Mouse (Mus musculus): ENCODE measurements at regions not wholly inside any gene's neighbourhood (a gene's known extent, or its start where the extent isn't known, plus 50 kb on each side); places are given as distances from the start of the nearest gene placed in this dataset.

DNA sequence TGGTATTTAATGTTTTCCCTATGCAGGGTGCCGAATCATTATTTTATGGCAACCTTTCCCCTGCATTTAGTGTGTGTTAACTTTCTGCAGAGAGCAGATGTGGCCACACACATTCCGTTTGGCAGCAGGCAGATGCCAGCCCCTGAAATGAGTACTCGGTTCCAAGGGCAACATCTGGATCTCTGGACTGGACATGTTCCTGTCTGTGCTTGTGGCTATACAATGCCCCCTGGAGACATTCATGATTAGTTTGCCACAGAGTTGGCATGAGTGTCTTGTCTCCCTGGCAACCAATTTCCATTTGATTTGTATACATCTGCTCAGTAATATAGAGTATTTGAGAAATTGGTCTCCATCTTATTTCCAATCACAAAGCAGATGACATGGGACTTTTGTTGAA is 1676.3 kb upstream of the Got2 start:
- no peaks in the 10 kb centered on the region for H3K27me3 ChIP-seq (ENCODE audit: insufficient read depth, low read length)
- WGBS = 60% methylated on average over 3 of the region's 3 CpGs

DNA sequence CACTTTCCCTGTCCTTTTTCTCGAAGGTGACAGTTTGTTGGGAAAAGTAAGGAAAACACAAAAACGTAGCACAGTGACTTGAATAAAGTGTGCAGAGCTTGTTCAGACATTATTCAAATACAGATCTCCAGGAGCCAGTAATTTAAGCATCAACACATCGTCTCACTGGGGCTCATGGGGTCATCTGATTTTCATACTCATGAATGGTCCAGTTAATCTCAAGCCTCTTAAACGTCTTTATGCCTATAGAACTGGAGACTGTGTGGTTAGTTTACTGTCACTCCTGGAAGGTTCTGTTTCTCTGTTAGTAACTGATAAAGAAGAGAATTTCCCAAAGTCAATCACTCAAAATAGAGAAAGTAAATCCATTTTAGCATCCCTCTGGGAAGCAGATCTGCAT is 1655.5 kb upstream of the Got2 start:
- 28% methylated on average over 4 of the region's 4 CpGs for WGBS
- H3K4me2 ChIP-seq (ENCODE audit: low read depth, low read length, poor library complexity, severe bottlenecking) = no peak overlapping the region
- H3K27ac ChIP-seq (ENCODE audit: low read depth, low read length) = no peak overlapping the region
- ATAC-seq (ENCODE audit: low FRiP score) = no peak
- no peaks in the 10 kb centered on the region for H3K27me3 ChIP-seq (ENCODE audit: insufficient read depth, low read length)
- no peaks in the 10 kb centered on the region for H3K4me1 ChIP-seq (ENCODE audit: insufficient read depth, low read length)
- no peak overlapping the region for H3K9ac ChIP-seq (replicated peaks; ENCODE audit: low read length, poor library complexity, severe bottlenecking)
- no peak for DNase-seq (ENCODE audit: low spot score)
- no peak overlapping the region for H3K4me3 ChIP-seq (ENCODE audit: low read depth, low read length)
- TF ChIP-seq CTCF (IDR thresholded peaks at IDR 0.05) = no peak
- H3K36me3 ChIP-seq (ENCODE audit: insufficient read depth, low read length) = no peaks in the 10 kb centered on the region
- H3K9me3 ChIP-seq (ENCODE audit: low read length) = no peaks in the 10 kb centered on the region

More for the DNA sequence above, 1676.3 kb upstream of the Got2 start:
- Histone ChIP-seq H3K9ac (replicated peaks; ENCODE audit: low read length, poor library complexity, severe bottlenecking) (no peak overlapping the region), H3K9me3 (ENCODE audit: low read length) (no peaks in the 10 kb centered on the region), H3K36me3 (ENCODE audit: insufficient read depth, low read length) (no peaks in the 10 kb centered on the region), H3K4me1 (ENCODE audit: insufficient read depth, low read length) (no peaks in the 10 kb centered on the region), H3K4me3 (ENCODE audit: low read depth, low read length) (no peak overlapping the region), H3K27ac (ENCODE audit: low read depth, low read length) (no peak overlapping the region), H3K4me2 (ENCODE audit: low read depth, low read length, poor library complexity, severe bottlenecking) (no peak overlapping the region)
- TF ChIP-seq CTCF (IDR thresholded peaks at IDR 0.05) = peak; percentile 4; the same call in 1 of the 2 replicates
- ATAC-seq (ENCODE audit: low FRiP score) (no peak), DNase-seq (ENCODE audit: low spot score) (peak; percentile 41)

DNA sequence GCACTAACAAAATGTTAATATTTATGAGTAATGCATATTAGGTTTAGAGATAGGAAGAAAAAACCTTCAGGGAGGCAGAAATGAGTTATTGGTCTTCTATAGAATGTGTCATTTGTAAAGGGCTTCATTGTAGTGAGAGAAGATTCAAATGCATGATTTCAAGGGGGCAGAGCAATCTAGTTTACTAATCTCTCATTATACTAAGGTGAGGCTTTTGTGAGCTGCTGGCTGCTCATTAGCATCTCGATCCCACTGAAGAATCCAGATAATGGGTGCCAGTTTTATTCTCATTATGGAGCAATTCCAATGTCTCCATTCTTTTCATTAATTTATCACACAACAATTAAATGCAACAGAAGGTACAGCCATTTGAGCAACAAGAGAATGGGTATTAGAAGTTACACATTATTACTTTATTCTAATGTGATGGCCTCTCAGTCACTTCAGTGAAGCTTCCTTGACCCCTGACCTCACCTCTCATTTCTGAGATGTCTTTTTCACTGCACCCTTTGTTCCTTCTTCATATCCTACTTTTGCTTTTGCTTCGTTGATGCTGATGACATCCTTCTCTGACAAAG is 1644.8 kb upstream of the Got2 start:
- Histone ChIP-seq H3K27me3 (ENCODE audit: insufficient read depth, low read length) (no peaks in the 10 kb centered on the region), H3K4me1 (ENCODE audit: insufficient read depth, low read length) (no peaks in the 10 kb centered on the region), H3K9ac (replicated peaks; ENCODE audit: low read length, poor library complexity, severe bottlenecking) (no peak overlapping the region), H3K4me3 (ENCODE audit: low read depth, low read length) (no peak overlapping the region), H3K27ac (ENCODE audit: low read depth, low read length) (no peak overlapping the region), H3K36me3 (ENCODE audit: insufficient read depth, low read length) (no peaks in the 10 kb centered on the region), H3K4me2 (ENCODE audit: low read depth, low read length, poor library complexity, severe bottlenecking) (no peak overlapping the region), H3K9me3 (ENCODE audit: low read length) (no peaks in the 10 kb centered on the region)
- WGBS = 34% methylated on average over 2 of the region's 2 CpGs
- ATAC-seq (ENCODE audit: low FRiP score) (no peak), DNase-seq (ENCODE audit: low spot score) (no peak)
- no peak for TF ChIP-seq CTCF (IDR thresholded peaks at IDR 0.05)
